In the genomic region with DNA sequence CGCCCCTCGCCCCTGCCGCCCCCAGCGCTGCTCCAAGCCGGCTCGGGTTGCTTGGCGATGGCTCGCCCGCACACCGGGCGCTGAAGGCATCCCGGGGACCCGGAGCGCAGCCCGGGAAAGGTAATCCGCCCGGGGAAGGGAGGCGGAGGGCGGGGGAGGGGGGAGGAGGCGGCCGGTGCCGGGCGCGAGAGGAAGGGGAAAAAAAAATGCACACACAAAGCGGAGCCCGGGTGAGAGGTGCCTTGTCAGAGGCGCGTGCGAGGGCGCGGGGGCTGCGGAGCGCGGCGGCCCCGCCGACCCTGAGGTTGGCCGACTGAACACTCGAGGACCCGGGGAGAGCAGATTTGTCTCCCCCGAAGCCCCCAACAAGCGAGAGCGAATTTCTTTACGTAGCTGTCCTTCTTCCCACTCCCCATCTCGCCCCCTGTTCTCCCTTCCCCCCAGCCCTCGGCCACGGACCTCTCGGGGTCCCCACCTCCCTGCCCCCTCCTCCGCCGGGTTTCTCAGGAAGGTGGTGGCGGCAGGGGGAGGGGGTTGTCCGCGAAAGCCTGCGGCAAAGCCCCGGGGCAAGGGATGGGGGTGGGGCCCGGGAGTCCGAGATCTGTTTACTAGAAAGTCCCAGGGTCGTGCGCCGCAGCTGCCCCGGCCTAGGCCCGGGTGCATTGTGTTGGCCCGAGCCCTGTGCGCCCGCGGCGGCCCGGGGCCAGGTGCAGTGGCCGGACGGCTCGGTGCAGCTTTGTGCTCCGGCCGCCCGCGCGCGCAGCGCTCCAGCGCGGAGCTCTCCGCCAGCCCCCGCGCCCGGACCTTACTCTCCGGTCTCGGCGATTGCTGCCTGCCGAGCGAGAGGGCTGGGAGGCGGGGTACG, we compare ENCODE assay signal across 8 mouse cellular contexts. TPM values are rescaled to one million over a fixed set of nuclear protein-coding genes. Genes with fewer than 3 reads are reported as not detected.
A peak's percentile ranks its signal among the peaks of the same experiment; 100 is the strongest.
DNase-seq lines count a peak whose midpoint lies in the region; ATAC-seq and TF ChIP-seq lines count a peak whose summit lies in the region.

No protein-coding gene starts in this region.

- peak overlapping the region; percentile 94 for H3K4me2 ChIP-seq in forebrain, embryonic 12.5 days
- H3K4me2 ChIP-seq in heart, embryonic 16.5 days (ENCODE audit: low read depth, low read length): peak overlapping the region; percentile 65
- peak overlapping the region; percentile 100 for H3K4me2 ChIP-seq in lung, embryonic 15.5 days

- H3K36me3 ChIP-seq in ES-E14 (ENCODE audit: control insufficient read depth, insufficient read depth, low read length, poor library complexity, severe bottlenecking): no peaks in the 10 kb centered on the region
- no peaks in the 10 kb centered on the region for H3K36me3 ChIP-seq in forebrain, embryonic 12.5 days (replicated peaks)
- H3K36me3 ChIP-seq in heart, embryonic 16.5 days (ENCODE audit: control insufficient read depth, insufficient read depth): no peaks in the 10 kb centered on the region
- no peaks in the 10 kb centered on the region for H3K36me3 ChIP-seq in lung, embryonic 15.5 days

- peak; percentile 64 for DNase-seq in ES-E14 (ENCODE audit: low read depth, low spot score)
- DNase-seq in brain, embryonic 14.5 days (ENCODE audit: low read depth): peak; percentile 81
- DNase-seq in kidney, postnatal 25 days: peak; percentile 55 to 74
- peak; percentile 70 for DNase-seq in retina, embryonic 14.5 days (ENCODE audit: low spot score)
- DNase-seq in natural killer cell, adult 2 months (ENCODE audit: low spot score in 2 of 2): no peak

- peak overlapping the region; percentile 61 for H3K27ac ChIP-seq in ES-E14 (ENCODE audit: insufficient read depth, low read depth, low read length, poor library complexity, severe bottlenecking)
- peak overlapping the region; percentile 100 for H3K27ac ChIP-seq in forebrain, embryonic 12.5 days
- peak overlapping the region; percentile 73 for H3K27ac ChIP-seq in heart, embryonic 16.5 days (ENCODE audit: low read length)
- peak overlapping the region; percentile 92 for H3K27ac ChIP-seq in lung, embryonic 15.5 days

- peak; percentile 65; the same call in 1 of the 2 replicates for TF ChIP-seq POLR2A in brain, embryonic 14.5 days (IDR thresholded peaks at IDR 0.05; ENCODE audit: borderline replicate concordance, extremely low read depth, insufficient read depth, insufficient read length, poor library complexity, severe bottlenecking)

- peak; percentile 72 for ATAC-seq in forebrain, embryonic 12.5 days (ENCODE audit: low FRiP score)
- ATAC-seq in heart, embryonic 16.5 days (replicated peaks; ENCODE audit: extremely low read depth, insufficient read depth, low FRiP score): peak; percentile 56
- peak; percentile 76 for ATAC-seq in lung, embryonic 15.5 days (ENCODE audit: borderline replicate concordance, extremely low read depth, low FRiP score, low TSS enrichment)

- H3K9me3 ChIP-seq in ES-E14 (ENCODE audit: control insufficient read depth, insufficient read depth, low read depth, low read length): no peaks in the 10 kb centered on the region
- no peaks in the 10 kb centered on the region for H3K9me3 ChIP-seq in forebrain, embryonic 12.5 days
- no peaks in the 10 kb centered on the region for H3K9me3 ChIP-seq in heart, embryonic 16.5 days (replicated peaks; ENCODE audit: control insufficient read depth, low read length)
- H3K9me3 ChIP-seq in lung, embryonic 15.5 days: no peaks in the 10 kb centered on the region

- TF ChIP-seq CTCF in brain, embryonic 14.5 days (IDR thresholded peaks at IDR 0.05; ENCODE audit: borderline replicate concordance, extremely low read depth, insufficient read depth, insufficient read length): no peak

- peak overlapping the region; percentile 70 to 79 for H3K4me3 ChIP-seq in ES-E14 (ENCODE audit: insufficient read depth in 1 of 2, low read depth in 1 of 2, low read length in 2 of 2, poor library complexity in 1 of 2, severe bottlenecking in 1 of 2)
- H3K4me3 ChIP-seq in forebrain, embryonic 12.5 days (replicated peaks): peak overlapping the region; percentile 88
- peak overlapping the region; percentile 59 for H3K4me3 ChIP-seq in heart, embryonic 16.5 days (ENCODE audit: low read length)
- peak overlapping the region; percentile 95 for H3K4me3 ChIP-seq in lung, embryonic 15.5 days

- under 1% methylated on average over 59 of the region's 91 CpGs for WGBS in forebrain, embryonic 12.5 days
- WGBS in heart, embryonic 16.5 days: under 1% methylated on average over 86 of the region's 91 CpGs
- WGBS in lung, embryonic 15.5 days: 1% methylated on average over 72 of the region's 91 CpGs

- in situ Hi-C loops in ES-E14 (cut with MboI; ENCODE audit: low sequenced_read_pairs in 2 of 2, unreplicated experiment in 2 of 2): no loop called here

- H3K4me1 ChIP-seq in ES-E14 (ENCODE audit: control insufficient read depth in 2 of 2, insufficient read depth in 2 of 2, low read length in 2 of 2, poor library complexity in 1 of 2): 0 out of 4 replicates have a peak, but pooled peaks cover 0 to 3% of the 10 kb centered on the region in 2 experiments
- H3K4me1 ChIP-seq in forebrain, embryonic 12.5 days: peaks cover 39% of the 10 kb centered on the region
- peaks cover 3% of the 10 kb centered on the region for H3K4me1 ChIP-seq in heart, embryonic 16.5 days (ENCODE audit: control insufficient read depth, insufficient read depth, low read length)
- peaks cover 39% of the 10 kb centered on the region for H3K4me1 ChIP-seq in lung, embryonic 15.5 days

- H3K9ac ChIP-seq in ES-E14 (ENCODE audit: insufficient read depth, low read depth, low read length, poor library complexity, severe bottlenecking): peak overlapping the region; percentile 62
- peak overlapping the region; percentile 99 for H3K9ac ChIP-seq in forebrain, embryonic 12.5 days
- H3K9ac ChIP-seq in heart, embryonic 16.5 days (ENCODE audit: low read length): peak overlapping the region; percentile 75
- peak overlapping the region; percentile 83 for H3K9ac ChIP-seq in lung, embryonic 15.5 days

- H3K27me3 ChIP-seq in forebrain, embryonic 12.5 days: no peaks in the 10 kb centered on the region
- H3K27me3 ChIP-seq in heart, embryonic 16.5 days (ENCODE audit: control insufficient read depth, insufficient read depth, low read length): 0 out of 2 replicates have a peak, but pooled peaks cover 3% of the 10 kb centered on the region
- H3K27me3 ChIP-seq in lung, embryonic 15.5 days: no peaks in the 10 kb centered on the region

TF ChIP-seq in ES-E14, 5 proteins besides CTCF, POLR2A, EP300 and RAD21:
- TF ChIP-seq ZNF384 (IDR thresholded peaks at IDR 0.05; ENCODE audit: low read depth, low read length) (no peak), HCFC1 (IDR thresholded peaks at IDR 0.05; ENCODE audit: borderline replicate concordance, insufficient read depth, low read length) (no peak), ZC3H11A (IDR thresholded peaks at IDR 0.05; ENCODE audit: borderline replicate concordance, low read depth, low read length) (no peak), MAFK (IDR thresholded peaks at IDR 0.05; ENCODE audit: insufficient read depth, low read depth, low read length) (no peak), CHD2 (IDR thresholded peaks at IDR 0.05; ENCODE audit: low read depth, low read length) (no peak)

RNA-seq across cellular contexts. Expression of a gene that starts 0.9 kb away (rescaled TPM):
- total RNA-seq in ES-E14 (2012; rRNA removed): 3.3 and 4.8 TPM in 2 replicates
- 63.0 and 67.3 TPM in 2 replicates for polyA plus RNA-seq in brain, embryonic 14.5 days (2012; rRNA removed)
- polyA plus RNA-seq in forebrain, embryonic 12.5 days (2016; fragmentation: Nextera tagmentation; extraction: Ambion mirVana): 165 and 177 TPM in 2 replicates
- 33.9 and 38.8 TPM in 2 replicates for polyA plus RNA-seq in heart, embryonic 16.5 days (2015; fragmentation: Nextera tagmentation; extraction: Ambion mirVana)
- polyA plus RNA-seq in lung, embryonic 15.5 days (2015; fragmentation: Nextera tagmentation; extraction: Ambion mirVana): 27.2 and 30.6 TPM in 2 replicates

Comparison
In these comparisons a context has a peak if more than half of its experiments do, and no peak if none do; other contexts are left out.
1. DNase-seq: peak in ES-E14 (single experiment), brain, embryonic 14.5 days (single experiment), kidney, postnatal 25 days (2 of 2) and retina, embryonic 14.5 days (single experiment); none in natural killer cell, adult 2 months (0 of 2).
2. Peak in every context shown above with its lines, with median percentiles within 50 percentile points of each other: H3K27ac ChIP-seq, H3K4me3 ChIP-seq, H3K9ac ChIP-seq, ATAC-seq and H3K4me2 ChIP-seq.